Mouse (Mus musculus) liver, postnatal 0 days (tissue): ENCODE measurements around the gene Fndc7. TPM values are rescaled to one million over a fixed set of nuclear protein-coding genes. Genes with fewer than 3 reads are reported as not detected.

Experiments used
- ATAC-seq: fragments of 200-750 bp; cut with Nextera tagmentation; 2 replicates; pipeline ENCODE4 v1.8.0; 2017; ENCODE audit warnings: mild to moderate bottlenecking, moderate library complexity
- DNase-seq: peaks from one replicate; pipeline ENCODE4 v3.0.0-alpha.2; 2016
- H3K27ac ChIP-seq: fragments of 300-500 bp; sonication (generic); 2 replicates; pipeline ENCODE4 v1.5.1; 2014; ENCODE audit warnings: antibody characterized with exemption, moderate library complexity, mild to moderate bottlenecking, low read depth
- H3K27me3 ChIP-seq: fragments of 300-500 bp; sonication (generic); 2 replicates; pipeline ENCODE4 v1.6.1; 2014; ENCODE audit warnings: low read length, control low read depth, mixed read lengths; ENCODE audit not compliant: insufficient read depth
- H3K36me3 ChIP-seq: fragments of 300-500 bp; sonication (generic); replicated peaks from 2 replicates; pipeline ENCODE4 v1.6.1; 2014; ENCODE audit warnings: mild to moderate bottlenecking, control low read depth, low read length, moderate library complexity, mixed read lengths; ENCODE audit not compliant: insufficient read depth
- H3K4me1 ChIP-seq: fragments of 300-500 bp; sonication (generic); 2 replicates; pipeline ENCODE4 v1.6.1; 2014; ENCODE audit warnings: antibody characterized with exemption, mild to moderate bottlenecking, control low read depth; ENCODE audit not compliant: insufficient read depth
- H3K4me2 ChIP-seq: fragments of 300-500 bp; sonication (generic); 2 replicates; pipeline ENCODE4 v1.6.1; 2014; ENCODE audit warnings: low read depth, mild to moderate bottlenecking, low read length, moderate library complexity, mixed read lengths
- H3K4me3 ChIP-seq: fragments of 300-500 bp; sonication (generic); 2 replicates; pipeline ENCODE4 v1.5.1; 2014; ENCODE audit warnings: low read depth, low read length
- H3K9ac ChIP-seq: fragments of 300-500 bp; sonication (generic); replicated peaks from 2 replicates; pipeline ENCODE4 v1.6.1; 2014; ENCODE audit warnings: mild to moderate bottlenecking, moderate library complexity
- H3K9me3 ChIP-seq: fragments of 300-500 bp; sonication (generic); 2 replicates; pipeline ENCODE4 v1.6.1; 2016; ENCODE audit warnings: mild to moderate bottlenecking, control low read depth, low read length, mixed read lengths
- CTCF ChIP-seq: sonication (generic); IDR thresholded peaks from 2 replicates; pipeline ENCODE4 v1.5.1; 2016; ENCODE audit warnings: antibody characterized with exemption, low read depth
- EP300 ChIP-seq: IDR thresholded peaks from 2 replicates; pipeline ENCODE4 v1.6.1; 2016; ENCODE audit warnings: antibody characterized with exemption, low read depth, mild to moderate bottlenecking
- WGBS: fragments of 180-500 bp; shearing (Covaris S2); extraction: QIAGEN DNeasy Blood & Tissue Kit; methylation state at CpG from one replicate; pipeline ENCODE4 v1.1.7; 2014; ENCODE audit not compliant: insufficient replicate concordance; 5-methylcytosine and 5-hydroxymethylcytosine counted together
- polyA plus RNA-seq: library from polyadenylated mRNA; unstranded; fragments of >200 nt; fragmentation: Nextera tagmentation; extraction: Ambion mirVana; gene quantifications from 2 replicates; pipeline ENCODE4 v1.2.1, GENCODE M21; 2015

Gene Fndc7
- polyA plus RNA-seq, 1 experiment from 2014 or later, result 0.09 TPM

DNA sequence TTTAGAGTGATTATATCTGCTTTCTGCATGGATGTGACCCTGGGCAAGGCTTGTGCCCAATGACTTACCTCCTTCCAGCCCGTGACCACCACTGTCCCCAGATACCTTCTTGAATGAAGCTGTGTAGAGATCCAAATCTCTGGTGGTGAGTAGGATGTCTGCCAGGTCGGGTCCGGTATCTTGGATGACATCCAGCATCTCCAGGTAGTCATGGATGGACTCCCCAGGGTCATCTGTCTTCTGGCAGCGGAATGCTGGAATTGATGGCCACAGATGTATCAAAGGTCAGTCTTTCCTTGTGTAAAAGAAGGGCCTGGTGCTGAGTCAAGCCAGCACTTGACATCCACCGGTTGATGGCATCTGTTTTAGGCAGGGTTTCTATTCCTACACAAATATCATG lies 45.3 kb downstream of the Fndc7 start:
- Histone ChIP-seq H3K27ac (no peak overlapping the region), H3K4me1 (no peaks in the 10 kb centered on the region), H3K27me3 (no peaks in the 10 kb centered on the region), H3K9me3 (no peaks in the 10 kb centered on the region), H3K4me2 (no peak overlapping the region), H3K9ac (no peak overlapping the region), H3K4me3 (no peak overlapping the region), H3K36me3 (no peaks in the 10 kb centered on the region)
- ATAC-seq (no peak), DNase-seq (no peak)
- WGBS, result 69% methylated on average over 5 of the region's 5 CpGs
- TF ChIP-seq CTCF, result no peak

DNA sequence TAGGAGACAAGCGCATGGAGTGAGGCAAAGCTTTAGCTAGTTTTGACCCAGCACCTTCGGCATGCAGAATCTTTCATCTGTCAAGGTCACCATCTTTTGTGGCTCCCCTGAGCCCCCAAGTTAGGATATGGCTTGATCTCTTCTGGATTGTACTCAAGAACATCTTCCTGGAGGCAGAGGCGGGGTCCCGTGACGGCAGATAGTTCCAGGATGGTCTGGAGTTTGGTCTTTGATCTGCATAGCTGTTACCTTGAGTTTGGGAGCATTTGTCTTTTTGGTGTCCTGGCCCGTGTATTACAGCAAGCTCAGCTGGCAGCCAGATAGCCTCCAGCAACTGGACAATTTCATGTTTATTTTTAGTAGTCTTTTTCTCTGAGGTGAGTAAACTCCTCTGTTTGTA lies 45.8 kb downstream of the Fndc7 start:
- ATAC-seq (no peak), DNase-seq (no peak)
- WGBS, result 78% methylated on average over 6 of the region's 6 CpGs
- Histone ChIP-seq H3K27ac (no peak overlapping the region), H3K4me3 (no peak overlapping the region), H3K4me1 (peaks cover 2% of the 10 kb centered on the region), H3K27me3 (no peaks in the 10 kb centered on the region), H3K9ac (no peak overlapping the region), H3K4me2 (no peak overlapping the region), H3K36me3 (no peaks in the 10 kb centered on the region), H3K9me3 (no peaks in the 10 kb centered on the region)
- TF ChIP-seq EP300 (no peak), CTCF (no peak)

GRCm38 (mm10) chr3:108840716-108841054 lies 49.1 kb downstream of the Fndc7 start:
- H3K4me2 ChIP-seq, result no peak overlapping the region
- no peaks in the 10 kb centered on the region for H3K27me3 ChIP-seq
- H3K27ac ChIP-seq, result no peak overlapping the region
- peak overlapping the region; percentile 74; the same call in 1 of the 2 replicates for H3K4me3 ChIP-seq
- H3K4me1 ChIP-seq, result peaks cover 16% of the 10 kb centered on the region
- WGBS, result 46% methylated on average over 4 of the region's 4 CpGs
- TF ChIP-seq CTCF, result no peak
- no peak for TF ChIP-seq EP300
- ATAC-seq, result peak; percentile 0; the same call in 1 of the 2 replicates
- no peaks in the 10 kb centered on the region for H3K9me3 ChIP-seq
- no peak for DNase-seq
- no peak overlapping the region for H3K9ac ChIP-seq
- H3K36me3 ChIP-seq, result 0 out of 2 replicates have a peak, but pooled peaks cover 5% of the 10 kb centered on the region

GRCm38 (mm10) chr3:108840000-108840715 lies 49.6 kb downstream of the Fndc7 start, which contains the start of gene Stxbp3:
Gene Stxbp3 (minus strand): TSS chr3:108840526.
- H3K4me2 ChIP-seq, result peak within 1 kb of the TSS; percentile 74
- H3K4me1 ChIP-seq, result peaks cover 16% of the 10 kb centered on the region
- peak within 1 kb of the TSS; percentile 72 for H3K9ac ChIP-seq
- TF ChIP-seq EP300, result no peak
- TF ChIP-seq CTCF, result peak; percentile 99
- peak within 1 kb of the TSS; percentile 74 for H3K4me3 ChIP-seq
- H3K27me3 ChIP-seq, result no peaks in the 10 kb centered on the region
- peak; percentile 95 for ATAC-seq
- under 1% methylated on average over 55 of the region's 56 CpGs for WGBS
- H3K36me3 ChIP-seq, result 0 out of 2 replicates have a peak, but pooled peaks cover 5% of the 10 kb centered on the region
- no peaks in the 10 kb centered on the region for H3K9me3 ChIP-seq
- peak; percentile 99 for DNase-seq
- H3K27ac ChIP-seq, result peak within 1 kb of the TSS; percentile 94

DNA sequence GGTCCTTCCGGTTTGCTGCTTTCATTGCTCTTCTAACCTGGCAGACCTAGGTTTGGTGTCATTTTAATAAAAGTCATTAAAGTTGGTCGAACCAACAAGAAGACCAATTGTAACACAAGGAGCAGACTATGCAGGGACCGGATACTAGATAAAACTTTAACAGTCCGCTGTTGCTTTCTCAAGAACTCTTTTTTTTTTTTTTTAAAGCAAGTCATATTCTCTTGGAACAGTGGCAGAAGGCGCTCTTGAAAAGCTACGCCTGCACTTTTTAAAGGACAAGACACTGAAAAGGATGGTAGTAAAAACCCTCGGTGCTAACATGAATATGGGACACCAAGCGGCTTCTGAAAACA lies 50.2 kb downstream of the Fndc7 start:
- peaks cover 16% of the 10 kb centered on the region for H3K4me1 ChIP-seq
- ATAC-seq (no peak), DNase-seq (no peak)
- TF ChIP-seq CTCF (no peak), EP300 (no peak)
- 0 out of 2 replicates have a peak, but pooled peaks cover 5% of the 10 kb centered on the region for H3K36me3 ChIP-seq
- H3K4me3 ChIP-seq, result peak overlapping the region; percentile 74
- H3K27ac ChIP-seq, result peak overlapping the region; percentile 94
- H3K9me3 ChIP-seq, result no peaks in the 10 kb centered on the region
- H3K9ac ChIP-seq, result peak overlapping the region; percentile 72
- 3% methylated on average over 8 of the region's 8 CpGs for WGBS
- peak overlapping the region; percentile 74 for H3K4me2 ChIP-seq
- no peaks in the 10 kb centered on the region for H3K27me3 ChIP-seq

DNA sequence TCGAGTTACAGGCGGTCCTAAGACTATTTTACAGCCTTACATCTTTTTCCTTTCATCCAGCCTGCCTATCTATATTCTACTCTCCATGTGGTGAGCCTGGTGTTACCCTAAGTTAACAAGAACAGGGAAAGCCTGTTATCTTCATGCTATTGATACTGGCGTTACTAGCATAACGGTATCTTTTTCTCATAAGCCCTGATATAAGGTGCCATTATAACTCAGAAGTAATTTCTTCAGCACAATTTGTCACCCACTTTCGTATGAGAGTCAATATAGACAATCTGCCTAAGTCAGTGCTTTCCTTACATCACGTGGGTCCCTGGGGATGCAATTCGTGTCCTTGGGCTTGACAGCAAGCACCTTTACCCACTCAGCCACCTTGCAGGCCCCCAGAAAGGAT lies 50.8 kb downstream of the Fndc7 start:
- H3K27ac ChIP-seq, result no peak overlapping the region; the same call in 1 of the 2 replicates
- H3K36me3 ChIP-seq, result 0 out of 2 replicates have a peak, but pooled peaks cover 5% of the 10 kb centered on the region
- H3K4me3 ChIP-seq, result peak overlapping the region; percentile 74
- 58% methylated on average over 7 of the region's 7 CpGs for WGBS
- no peak for TF ChIP-seq CTCF
- peak; percentile 7; the same call in 1 of the 2 replicates for TF ChIP-seq EP300
- no peak overlapping the region for H3K9ac ChIP-seq
- no peaks in the 10 kb centered on the region for H3K27me3 ChIP-seq
- H3K9me3 ChIP-seq, result no peaks in the 10 kb centered on the region
- DNase-seq, result no peak
- H3K4me2 ChIP-seq, result peak overlapping the region; percentile 74
- peaks cover 16% of the 10 kb centered on the region for H3K4me1 ChIP-seq
- no peak for ATAC-seq
